Mouse (Mus musculus) liver, adult 2 months (tissue): ENCODE measurements at regions not wholly inside any gene's neighbourhood (a gene's known extent, or its start where the extent isn't known, plus 50 kb on each side); places are given as distances from the start of the nearest gene placed in this dataset.

Experiments used
- CTCF ChIP-seq: fragments of 200-500 bp; IDR thresholded peaks from 2 replicates; pipeline ENCODE4 v1.5.1; 2011; ENCODE audit warnings: low read depth, low read length, control low read depth
- POLR2A ChIP-seq: fragments of 200-500 bp; IDR thresholded peaks from 2 replicates; pipeline ENCODE4 v1.6.1; 2011; ENCODE audit warnings: low read length, control low read depth; ENCODE audit not compliant: insufficient read depth; ENCODE audit errors: extremely low read depth

- TF ChIP-seq POLR2A, result no peak
- no peak for TF ChIP-seq CTCF
Measured at GRCm38 (mm10) chr16:9310744-9311143, 480.8 kb downstream of the 1810013L24Rik start.
